Mouse (Mus musculus) embryonic fibroblast, embryonic 13.5 days (primary cell): ENCODE measurements around the gene Acap1.

Experiments
- CTCF ChIP-seq: IDR thresholded peaks from 2 replicates; pipeline ENCODE4 v1.5.1; 2011; ENCODE audit warnings: mild to moderate bottlenecking, control low read depth, low read length, moderate library complexity, borderline replicate concordance; ENCODE audit not compliant: insufficient read depth
- POLR2A ChIP-seq: IDR thresholded peaks from 2 replicates; pipeline ENCODE4 v1.6.1; 2011; ENCODE audit warnings: low read depth, mild to moderate bottlenecking, control low read depth, low read length, moderate library complexity

GRCm38 (mm10) chr11:69910177-69910576 lies 14.8 kb upstream of the Acap1 start:
- TF ChIP-seq CTCF (no peak), POLR2A (no peak)
